Mouse (Mus musculus): ENCODE data around the gene Pcp4.

The Pcp4 gene

DNA sequence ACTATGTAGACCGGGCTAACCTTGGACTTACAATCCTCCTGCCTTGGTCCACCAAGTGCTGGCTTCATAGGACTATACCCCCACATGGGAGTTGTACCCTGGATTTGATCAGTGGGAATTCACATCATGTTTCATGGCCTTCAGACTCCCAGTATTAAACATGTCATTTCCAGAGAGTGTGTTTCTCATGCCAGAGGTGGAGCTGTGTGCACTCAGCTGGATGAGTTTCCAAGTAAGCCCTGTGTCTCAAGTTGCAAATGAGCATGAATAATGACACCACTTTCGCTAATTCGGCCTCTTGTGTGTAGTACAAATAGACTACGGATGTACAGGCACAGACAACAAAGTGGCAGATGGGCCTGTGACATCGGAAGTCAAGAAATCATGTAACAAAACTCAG lies 20.6 kb downstream of the Pcp4 start:
- no peak for DNase-seq (ENCODE audit: low read depth)

- DNase-seq (ENCODE audit: low read depth): no peak
Observed at GRCm38 (mm10) chr16:96491530-96491929, 24.1 kb downstream of the Pcp4 start.

- no peak for DNase-seq (ENCODE audit: low read depth)
Observed at GRCm38 (mm10) chr16:96494079-96494478, 26.7 kb downstream of the Pcp4 start.

GRCm38 (mm10) chr16:96498951-96499350 lies 31.5 kb downstream of the Pcp4 start:
- no peak for DNase-seq (ENCODE audit: low read depth)

GRCm38 (mm10) chr16:96501241-96501640 lies 33.8 kb downstream of the Pcp4 start:
- no peak for DNase-seq (ENCODE audit: low read depth)

- no peak for DNase-seq (ENCODE audit: low read depth)
Observed at GRCm38 (mm10) chr16:96502586-96502985, 35.2 kb downstream of the Pcp4 start.

DNA sequence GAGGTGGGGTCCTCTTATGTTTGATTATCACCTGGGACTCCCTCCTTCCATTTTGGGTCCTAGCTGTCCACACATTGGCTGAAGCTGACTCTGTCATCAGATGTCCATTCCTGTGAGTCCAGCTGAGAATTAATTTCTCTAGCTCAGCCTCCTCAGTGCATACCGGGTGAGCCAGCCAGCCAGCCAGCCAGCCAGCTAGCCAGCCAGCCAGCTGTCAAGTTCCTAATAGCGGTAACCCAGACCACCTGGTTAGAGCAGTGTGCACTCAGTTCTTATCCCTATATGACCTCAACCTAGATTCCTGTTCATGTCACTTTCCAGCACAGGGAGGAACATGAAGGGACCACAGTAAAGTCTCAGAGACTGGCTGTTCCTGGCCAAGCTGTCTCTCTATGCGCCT lies 47.1 kb downstream of the Pcp4 start:
- no peak for DNase-seq (ENCODE audit: low read depth)

DNA sequence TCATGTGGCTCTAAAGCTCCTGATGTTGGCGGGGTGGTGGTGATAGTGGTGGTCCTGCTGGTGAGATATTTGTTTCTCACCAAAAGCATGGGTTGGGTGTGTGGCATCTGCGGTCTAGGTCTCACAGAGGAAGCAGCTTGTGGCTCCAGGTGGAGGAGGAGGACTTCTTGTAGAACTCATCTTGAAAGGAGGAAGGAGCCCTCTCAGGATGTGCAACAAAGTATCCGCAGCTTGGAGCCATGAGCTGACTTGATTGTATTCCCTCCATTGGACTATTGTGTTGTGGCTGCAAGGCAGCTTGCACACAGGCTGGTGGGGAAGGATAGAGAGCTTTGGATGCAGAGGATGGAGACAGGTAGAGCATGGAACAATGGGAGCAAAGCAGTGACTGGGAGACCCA lies 60.1 kb downstream of the Pcp4 start:
- no peak for DNase-seq (ENCODE audit: low read depth)

DNA sequence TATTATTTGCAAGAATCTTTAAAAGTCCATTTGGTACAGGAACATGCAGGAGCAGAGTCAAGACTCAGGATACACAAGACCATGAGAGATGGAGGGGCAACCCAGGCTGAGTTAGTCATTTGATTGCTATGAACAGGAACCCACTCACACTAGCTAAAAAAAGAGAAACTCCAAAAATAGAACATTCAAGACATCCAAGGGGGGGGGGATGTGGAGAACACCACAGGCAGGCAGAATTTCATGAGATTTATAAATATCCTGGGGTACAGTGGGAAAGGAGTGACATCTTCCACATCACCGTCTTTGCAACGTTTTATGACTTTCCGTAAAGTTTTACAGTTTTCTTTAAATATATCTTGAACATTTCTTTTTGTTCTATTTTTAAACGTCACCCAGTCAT lies 61.1 kb downstream of the Pcp4 start:
- no peak for DNase-seq (ENCODE audit: low read depth)

GRCm38 (mm10) chr16:96529896-96530568 lies 62.6 kb downstream of the Pcp4 start:
- no peak for DNase-seq (ENCODE audit: low read depth)

DNA sequence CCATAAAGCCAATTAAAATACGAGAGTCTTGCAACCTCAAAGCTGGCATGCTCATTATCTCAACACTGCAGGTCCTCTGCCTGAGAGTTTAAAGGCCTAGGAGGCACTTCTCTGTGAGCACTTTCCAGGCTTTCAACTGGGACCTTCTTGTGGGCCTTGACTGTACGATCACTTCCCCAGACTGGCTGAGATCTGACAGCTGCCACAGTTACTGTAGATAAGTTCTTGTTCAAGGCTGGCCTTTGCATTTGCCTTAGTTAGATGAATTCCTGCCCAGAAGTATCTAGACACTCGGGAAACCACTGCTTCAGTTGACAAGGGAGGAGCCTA lies 63.1 kb downstream of the Pcp4 start:
- no peak for DNase-seq (ENCODE audit: low read depth)

GRCm38 (mm10) chr16:96531029-96531428 lies 63.6 kb downstream of the Pcp4 start:
- DNase-seq (ENCODE audit: low read depth): no peak

GRCm38 (mm10) chr16:96533710-96534109 lies 66.3 kb downstream of the Pcp4 start:
- no peak for DNase-seq (ENCODE audit: low read depth)

- no peak for DNase-seq (ENCODE audit: low read depth)
Observed at GRCm38 (mm10) chr16:96535271-96535670, 67.9 kb downstream of the Pcp4 start.

GRCm38 (mm10) chr16:96536426-96536825 lies 69.0 kb downstream of the Pcp4 start:
- no peak for DNase-seq (ENCODE audit: low read depth)

- DNase-seq (ENCODE audit: low read depth): no peak
Observed at GRCm38 (mm10) chr16:96539091-96539490, 71.7 kb downstream of the Pcp4 start.

GRCm38 (mm10) chr16:96541056-96541455 lies 73.7 kb downstream of the Pcp4 start:
- DNase-seq (ENCODE audit: low read depth): no peak

DNA sequence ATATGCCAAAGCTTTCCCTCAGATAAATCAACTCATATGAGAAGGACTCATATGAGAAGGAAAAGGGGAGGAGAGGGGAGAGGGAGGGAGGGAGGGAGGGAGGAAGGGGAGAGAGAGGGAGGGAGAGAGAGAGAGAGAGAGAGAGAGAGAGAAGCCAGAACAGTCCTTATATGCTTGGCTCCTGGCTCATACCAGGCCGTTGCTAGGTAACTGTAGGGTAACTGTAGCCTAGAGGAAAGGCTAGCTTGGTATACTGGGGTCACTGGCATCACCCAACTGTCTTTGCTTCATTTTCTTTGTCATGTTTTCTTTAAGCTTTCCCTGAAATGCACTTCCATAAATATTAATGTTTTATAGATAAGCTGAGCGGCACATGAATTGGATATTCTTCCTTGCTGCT lies 85.3 kb downstream of the Pcp4 start:
- DNase-seq (ENCODE audit: low read depth): no peak

DNA sequence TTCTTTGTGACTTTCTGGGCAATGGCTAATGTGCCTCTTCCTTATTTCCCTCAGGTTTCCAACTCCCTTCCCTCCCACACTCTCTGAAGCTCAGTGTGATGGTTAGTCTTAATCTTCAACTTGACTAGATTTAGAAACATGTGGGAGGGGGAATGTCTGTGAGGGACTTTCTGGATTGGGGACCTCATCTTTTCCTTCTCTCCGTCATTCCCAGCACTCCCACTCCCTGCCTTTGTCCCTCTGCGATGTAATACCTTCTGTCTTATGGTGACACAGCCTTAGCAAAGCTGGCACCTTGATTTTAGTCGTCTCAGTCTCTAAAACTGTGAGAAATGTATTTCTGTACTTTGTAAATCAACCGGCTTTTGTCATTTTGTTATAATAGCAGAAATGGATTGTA lies 88.0 kb downstream of the Pcp4 start:
- no peak for DNase-seq (ENCODE audit: low read depth)

- no peak for DNase-seq (ENCODE audit: low read depth)
Observed at GRCm38 (mm10) chr16:96556621-96557020, 89.2 kb downstream of the Pcp4 start.

- DNase-seq (ENCODE audit: low read depth): no peak
Observed at GRCm38 (mm10) chr16:96558341-96558740, 90.9 kb downstream of the Pcp4 start.

DNA sequence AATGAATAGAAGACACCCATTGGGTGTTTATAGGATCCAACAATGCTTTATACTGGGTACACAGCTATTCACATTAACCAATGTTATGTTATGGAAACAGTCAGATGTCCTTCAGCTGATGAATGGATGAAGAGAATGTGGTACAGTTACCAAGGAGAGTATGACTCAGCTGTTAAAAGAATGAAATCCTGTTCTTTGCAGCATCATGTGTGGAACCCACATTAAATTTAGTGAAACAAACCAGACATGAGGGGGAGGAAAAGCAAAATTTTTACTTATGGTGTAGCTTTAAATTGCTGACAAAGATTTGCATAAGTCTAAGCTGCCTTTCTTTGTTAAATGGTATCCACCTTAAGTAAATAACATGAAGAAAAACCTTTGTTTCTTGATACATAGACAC lies 92.4 kb downstream of the Pcp4 start:
- no peak for DNase-seq (ENCODE audit: low read depth)

DNA sequence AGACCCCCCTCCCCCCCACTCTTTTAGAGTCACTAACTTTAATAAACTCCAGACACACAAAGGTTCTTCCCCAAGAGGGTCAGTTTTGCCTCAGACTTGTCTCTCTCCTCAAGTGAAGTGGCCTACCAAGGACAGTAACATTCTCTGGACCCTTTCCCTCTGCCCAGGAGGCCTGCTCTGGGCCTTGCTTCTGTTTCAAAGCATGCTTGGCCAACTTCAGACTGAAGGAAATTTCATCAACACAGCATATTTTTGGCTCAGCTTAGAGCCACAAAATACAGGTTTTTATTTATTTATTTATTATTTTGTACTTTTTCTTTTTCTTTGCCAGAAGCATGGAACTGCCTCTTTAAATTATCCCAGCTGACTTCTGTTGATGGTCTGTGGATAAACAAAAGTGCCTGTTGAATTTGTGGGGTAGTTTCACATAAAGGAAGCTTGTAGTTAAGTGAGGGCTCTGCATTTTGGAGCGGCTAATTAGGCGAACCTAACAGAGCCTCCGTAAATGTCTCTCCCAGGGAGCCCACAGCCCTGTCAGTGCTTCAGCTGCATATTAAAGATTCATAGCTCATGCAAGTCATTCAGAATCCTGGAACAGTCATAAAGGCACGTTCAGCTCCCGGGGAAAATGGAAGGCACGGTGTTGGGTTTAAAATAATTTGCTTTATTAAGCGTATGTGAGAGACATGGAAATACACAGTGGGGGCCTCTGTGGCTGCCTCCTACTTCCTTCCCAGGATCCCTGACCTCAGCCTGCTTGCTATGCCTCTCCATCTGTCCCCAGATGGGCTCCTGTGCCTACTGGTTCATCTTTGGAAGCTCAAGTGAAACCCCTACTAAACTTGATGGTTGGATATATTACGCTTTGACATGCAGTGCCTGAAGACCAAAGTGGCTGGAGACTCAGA lies 96.2 kb downstream of the Pcp4 start:
- DNase-seq (ENCODE audit: low read depth): no peak

- DNase-seq (ENCODE audit: low read depth): no peak
Observed at GRCm38 (mm10) chr16:96567428-96567827, 100.0 kb downstream of the Pcp4 start.
